Mouse (Mus musculus): ENCODE measurements around the gene Crygb. TPM values are rescaled to one million over a fixed set of nuclear protein-coding genes. Genes with fewer than 3 reads are reported as not detected.

Gene Crygb
- polyA plus RNA-seq, 1 experiment from 2014 or later = 1.3 TPM

- WGBS = 90% methylated on average over 5 of the region's 5 CpGs
- Histone ChIP-seq H3K9ac (ENCODE audit: low read length) (no peak overlapping the region), H3K9me3 (ENCODE audit: control insufficient read depth, low read length) (no peaks in the 10 kb centered on the region), H3K36me3 (ENCODE audit: control insufficient read depth, insufficient read depth, low read length) (no peaks in the 10 kb centered on the region), H3K4me2 (ENCODE audit: low read length) (no peak overlapping the region), H3K4me3 (ENCODE audit: control insufficient read depth in 1 of 2, insufficient read depth in 1 of 2, low read depth in 1 of 2, low read length in 2 of 2) (no peak overlapping the region), H3K27ac (replicated peaks in 1 of 2; ENCODE audit: control insufficient read depth in 1 of 2, insufficient read depth in 1 of 2, low read depth in 2 of 2, low read length in 2 of 2) (no peak overlapping the region), H3K4me1 (ENCODE audit: control insufficient read depth in 2 of 2, insufficient read depth in 2 of 2, low read length in 2 of 2) (peaks cover 0 to 4% of the 10 kb centered on the region in 2 experiments; a peak in 1 of 4 replicates), H3K27me3 (ENCODE audit: control insufficient read depth, insufficient read depth, low read length) (no peaks in the 10 kb centered on the region)
- ATAC-seq (ENCODE audit: insufficient number of reproducible peaks, insufficient read depth, low FRiP score, low read depth) = no peak
Measured at GRCm38 (mm10) chr1:65113536-65114172, 31.6 kb upstream of the Crygb start.

DNA sequence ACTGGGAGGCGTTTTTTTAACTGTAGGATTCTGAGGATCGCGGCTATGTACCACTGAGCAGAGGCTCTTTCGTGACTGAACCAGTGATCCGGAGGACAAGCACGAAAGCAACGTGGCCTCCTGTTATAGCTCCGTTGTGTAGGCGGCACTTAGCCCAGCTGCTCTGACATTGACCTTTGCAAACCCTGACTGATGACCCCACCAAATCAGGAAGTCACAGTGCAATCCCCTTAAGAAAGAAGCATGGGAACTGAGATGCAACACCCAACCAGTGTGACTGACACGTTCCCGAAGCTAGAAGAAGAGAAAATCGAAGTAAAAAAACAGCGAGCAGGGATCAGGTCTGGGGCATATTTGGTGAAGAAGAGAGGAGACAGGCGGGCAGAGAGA is 30.7 kb upstream of the Crygb start:
- Histone ChIP-seq H3K4me1 (ENCODE audit: control insufficient read depth in 2 of 2, insufficient read depth in 2 of 2, low read length in 2 of 2) (peaks cover 0 to 4% of the 10 kb centered on the region in 2 experiments; a peak in 1 of 4 replicates), H3K27ac (replicated peaks in 1 of 2; ENCODE audit: control insufficient read depth in 1 of 2, insufficient read depth in 1 of 2, low read depth in 2 of 2, low read length in 2 of 2) (no peak overlapping the region), H3K4me2 (ENCODE audit: low read length) (peak overlapping the region; percentile 59), H3K36me3 (ENCODE audit: control insufficient read depth, insufficient read depth, low read length) (no peaks in the 10 kb centered on the region), H3K4me3 (ENCODE audit: control insufficient read depth in 1 of 2, insufficient read depth in 1 of 2, low read depth in 1 of 2, low read length in 2 of 2) (peak overlapping the region; percentile 13 to 28; a peak in 2 of 4 replicates), H3K9ac (ENCODE audit: low read length) (0 out of 2 replicates have a peak overlapping the region, but pooled peaks have one; percentile 31), H3K9me3 (ENCODE audit: control insufficient read depth, low read length) (no peaks in the 10 kb centered on the region), H3K27me3 (ENCODE audit: control insufficient read depth, insufficient read depth, low read length) (no peaks in the 10 kb centered on the region)
- 50% methylated on average over 14 of the region's 14 CpGs for WGBS
- no peak for ATAC-seq (ENCODE audit: insufficient number of reproducible peaks, insufficient read depth, low FRiP score, low read depth)

DNA sequence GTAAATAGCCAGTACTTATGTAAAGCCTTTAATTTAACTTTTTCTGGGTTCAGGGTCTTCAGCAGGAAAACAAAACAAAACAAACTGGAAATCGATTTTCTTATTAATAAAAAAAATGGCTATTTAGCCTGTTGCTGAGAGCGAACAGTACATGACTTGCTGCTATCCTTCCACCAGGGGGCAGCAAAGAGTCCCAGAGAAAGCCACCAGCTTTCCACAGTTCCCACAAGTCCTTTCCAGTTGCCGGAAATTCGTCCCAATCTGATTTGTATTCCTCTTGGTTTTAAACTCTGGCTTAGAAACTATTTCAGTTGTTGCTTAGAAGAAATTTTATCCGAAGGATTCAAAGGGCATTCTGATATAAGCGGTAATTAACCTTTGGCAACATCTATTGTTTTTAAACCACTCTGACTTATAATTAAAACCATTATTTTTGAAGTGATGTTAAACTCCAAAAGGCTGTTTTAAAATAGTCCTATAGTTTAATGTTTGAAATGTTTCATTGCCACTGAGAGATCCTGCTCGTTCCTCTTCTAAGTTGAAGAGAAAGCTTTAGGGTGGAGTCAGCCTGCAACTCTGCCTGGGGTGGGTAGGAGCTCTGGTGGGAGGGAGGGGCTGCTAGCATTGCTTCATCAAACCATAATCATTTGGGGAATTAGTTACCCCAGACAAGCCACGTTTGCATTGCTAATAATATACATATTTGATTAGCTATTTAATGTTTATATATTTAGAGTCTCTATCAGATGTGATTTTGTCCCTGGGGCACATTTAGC is 30.1 kb upstream of the Crygb start:
- H3K27me3 ChIP-seq (ENCODE audit: control insufficient read depth, insufficient read depth, low read length) = no peaks in the 10 kb centered on the region
- H3K4me3 ChIP-seq (ENCODE audit: control insufficient read depth in 1 of 2, insufficient read depth in 1 of 2, low read depth in 1 of 2, low read length in 2 of 2) = peak overlapping the region in 1 of 2 experiments; percentile 28; a peak in 2 of 4 replicates
- H3K9ac ChIP-seq (ENCODE audit: low read length) = peak overlapping the region; percentile 31; the same call in 1 of the 2 replicates
- no peaks in the 10 kb centered on the region for H3K36me3 ChIP-seq (ENCODE audit: control insufficient read depth, insufficient read depth, low read length)
- H3K4me1 ChIP-seq (ENCODE audit: control insufficient read depth in 2 of 2, insufficient read depth in 2 of 2, low read length in 2 of 2) = peaks cover 0 to 4% of the 10 kb centered on the region in 2 experiments; a peak in 1 of 4 replicates
- H3K27ac ChIP-seq (replicated peaks in 1 of 2; ENCODE audit: control insufficient read depth in 1 of 2, insufficient read depth in 1 of 2, low read depth in 2 of 2, low read length in 2 of 2) = no peak overlapping the region
- peak overlapping the region; percentile 59 for H3K4me2 ChIP-seq (ENCODE audit: low read length)
- 8% methylated on average over 8 of the region's 8 CpGs for WGBS
- no peaks in the 10 kb centered on the region for H3K9me3 ChIP-seq (ENCODE audit: control insufficient read depth, low read length)
- ATAC-seq (ENCODE audit: insufficient number of reproducible peaks, insufficient read depth, low FRiP score, low read depth) = no peak

DNA sequence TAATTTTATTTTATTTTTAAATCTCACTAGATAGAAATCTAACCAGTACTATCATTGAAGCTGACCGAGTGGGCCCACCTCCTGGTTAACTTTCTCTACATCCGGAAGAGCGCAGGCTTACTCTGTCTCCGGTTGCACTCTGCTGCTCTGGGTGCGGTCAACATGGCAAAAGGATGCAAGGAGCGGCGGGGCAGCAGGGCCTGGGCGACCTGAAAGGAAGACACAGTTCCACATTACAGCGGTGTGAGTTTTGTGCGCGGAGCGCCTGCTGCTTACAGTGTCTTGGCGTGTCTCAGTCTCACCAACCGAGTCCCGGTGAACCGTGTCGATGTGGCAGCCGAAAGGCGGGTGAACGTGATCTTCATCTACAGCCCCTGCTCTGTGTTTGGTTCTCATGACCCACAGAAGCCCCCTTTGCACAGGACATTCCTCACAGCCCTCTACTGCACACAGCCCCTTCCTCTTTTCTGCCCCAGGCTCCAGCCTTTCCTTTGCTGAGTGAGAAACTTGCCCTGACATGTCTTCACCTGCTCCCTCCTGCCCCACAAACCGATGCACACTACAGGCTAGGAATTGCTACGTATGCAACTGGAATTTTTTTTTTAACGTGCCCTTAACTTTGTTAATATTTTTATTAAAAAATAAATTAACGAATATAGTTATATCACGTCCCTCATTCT is 27.8 kb upstream of the Crygb start:
- ATAC-seq (ENCODE audit: insufficient number of reproducible peaks, insufficient read depth, low FRiP score, low read depth) = no peak
- WGBS = 68% methylated on average over 25 of the region's 25 CpGs

GRCm38 (mm10) chr1:65109196-65109595 is 27.1 kb upstream of the Crygb start:
- Histone ChIP-seq H3K4me2 (ENCODE audit: low read length) (no peak overlapping the region), H3K27ac (replicated peaks in 1 of 2; ENCODE audit: control insufficient read depth in 1 of 2, insufficient read depth in 1 of 2, low read depth in 2 of 2, low read length in 2 of 2) (no peak overlapping the region), H3K9me3 (ENCODE audit: control insufficient read depth, low read length) (no peaks in the 10 kb centered on the region), H3K4me3 (ENCODE audit: control insufficient read depth in 1 of 2, insufficient read depth in 1 of 2, low read depth in 1 of 2, low read length in 2 of 2) (no peak overlapping the region), H3K4me1 (ENCODE audit: control insufficient read depth in 2 of 2, insufficient read depth in 2 of 2, low read length in 2 of 2) (peaks cover 0 to 4% of the 10 kb centered on the region in 2 experiments; a peak in 1 of 4 replicates), H3K27me3 (ENCODE audit: control insufficient read depth, insufficient read depth, low read length) (no peaks in the 10 kb centered on the region), H3K9ac (ENCODE audit: low read length) (no peak overlapping the region), H3K36me3 (ENCODE audit: control insufficient read depth, insufficient read depth, low read length) (no peaks in the 10 kb centered on the region)
- ATAC-seq (ENCODE audit: insufficient number of reproducible peaks, insufficient read depth, low FRiP score, low read depth) = no peak
- WGBS = 86% methylated on average over 8 of the region's 8 CpGs

More for the DNA sequence above, 27.8 kb upstream of the Crygb start:
- Histone ChIP-seq H3K4me1 (ENCODE audit: control insufficient read depth in 2 of 2, insufficient read depth in 2 of 2, low read length in 2 of 2) (peaks cover 0 to 4% of the 10 kb centered on the region in 2 experiments; a peak in 1 of 4 replicates), H3K27me3 (ENCODE audit: control insufficient read depth, insufficient read depth, low read length) (no peaks in the 10 kb centered on the region), H3K4me3 (ENCODE audit: control insufficient read depth in 1 of 2, insufficient read depth in 1 of 2, low read depth in 1 of 2, low read length in 2 of 2) (no peak overlapping the region), H3K4me2 (ENCODE audit: low read length) (0 out of 2 replicates have a peak overlapping the region, but pooled peaks have one; percentile 21), H3K9ac (ENCODE audit: low read length) (no peak overlapping the region), H3K27ac (replicated peaks in 1 of 2; ENCODE audit: control insufficient read depth in 1 of 2, insufficient read depth in 1 of 2, low read depth in 2 of 2, low read length in 2 of 2) (no peak overlapping the region), H3K36me3 (ENCODE audit: control insufficient read depth, insufficient read depth, low read length) (no peaks in the 10 kb centered on the region), H3K9me3 (ENCODE audit: control insufficient read depth, low read length) (no peaks in the 10 kb centered on the region)

GRCm38 (mm10) chr1:65107654-65108279 is 25.7 kb upstream of the Crygb start:
- Histone ChIP-seq H3K9me3 (ENCODE audit: control insufficient read depth, low read length) (no peaks in the 10 kb centered on the region), H3K36me3 (ENCODE audit: control insufficient read depth, insufficient read depth, low read length) (no peaks in the 10 kb centered on the region), H3K4me1 (ENCODE audit: control insufficient read depth in 2 of 2, insufficient read depth in 2 of 2, low read length in 2 of 2) (peaks cover 0 to 4% of the 10 kb centered on the region in 2 experiments; a peak in 1 of 4 replicates), H3K4me3 (ENCODE audit: control insufficient read depth in 1 of 2, insufficient read depth in 1 of 2, low read depth in 1 of 2, low read length in 2 of 2) (no peak overlapping the region), H3K9ac (ENCODE audit: low read length) (no peak overlapping the region), H3K27ac (replicated peaks in 1 of 2; ENCODE audit: control insufficient read depth in 1 of 2, insufficient read depth in 1 of 2, low read depth in 2 of 2, low read length in 2 of 2) (no peak overlapping the region), H3K4me2 (ENCODE audit: low read length) (no peak overlapping the region), H3K27me3 (ENCODE audit: control insufficient read depth, insufficient read depth, low read length) (no peaks in the 10 kb centered on the region)
- 86% methylated on average over 10 of the region's 10 CpGs for WGBS
- no peak for ATAC-seq (ENCODE audit: insufficient number of reproducible peaks, insufficient read depth, low FRiP score, low read depth)

DNA sequence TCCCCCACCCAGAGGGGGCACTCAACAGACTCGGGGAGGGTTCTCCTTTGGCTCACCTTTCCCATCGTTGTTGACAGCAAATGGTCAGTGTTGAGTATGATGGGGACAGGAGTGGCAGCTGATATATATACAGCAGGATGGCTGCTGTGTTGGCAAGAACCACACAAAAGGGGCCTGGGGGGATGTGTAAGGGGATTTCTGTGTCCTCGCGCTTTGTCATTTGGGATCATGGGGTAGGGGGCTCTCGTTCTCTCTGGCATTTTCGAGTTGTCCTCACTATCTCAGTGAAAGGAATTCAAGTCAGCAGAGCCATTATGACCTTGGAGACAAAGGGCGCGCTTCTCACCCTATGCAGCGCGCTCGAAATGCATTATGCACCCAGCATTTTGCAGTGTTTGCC is 21.2 kb upstream of the Crygb start, which contains the start of gene Cryga:
TSS of gene Cryga (minus strand) at position 101 of the 400 bp plus-strand sequence.
- WGBS = 82% methylated on average over 11 of the region's 11 CpGs

More for the DNA sequence above, 21.2 kb upstream of the Crygb start, which contains the start of gene Cryga:
- Histone ChIP-seq H3K9ac (ENCODE audit: low read length) (no peak within 1 kb of the TSS), H3K9me3 (ENCODE audit: control insufficient read depth, low read length) (no peaks in the 10 kb centered on the region), H3K36me3 (ENCODE audit: control insufficient read depth, insufficient read depth, low read length) (no peaks in the 10 kb centered on the region), H3K27ac (replicated peaks in 1 of 2; ENCODE audit: control insufficient read depth in 1 of 2, insufficient read depth in 1 of 2, low read depth in 2 of 2, low read length in 2 of 2) (no peak within 1 kb of the TSS), H3K27me3 (ENCODE audit: control insufficient read depth, insufficient read depth, low read length) (no peaks in the 10 kb centered on the region), H3K4me1 (ENCODE audit: control insufficient read depth in 2 of 2, insufficient read depth in 2 of 2, low read length in 2 of 2) (0 out of 4 replicates have a peak, but pooled peaks cover 0 to 2% of the 10 kb centered on the region in 2 experiments), H3K4me3 (ENCODE audit: control insufficient read depth in 1 of 2, insufficient read depth in 1 of 2, low read depth in 1 of 2, low read length in 2 of 2) (no peak within 1 kb of the TSS), H3K4me2 (ENCODE audit: low read length) (no peak within 1 kb of the TSS)
- no peak for ATAC-seq (ENCODE audit: insufficient number of reproducible peaks, insufficient read depth, low FRiP score, low read depth)
